Mouse (Mus musculus) retina, postnatal 7 days (tissue): ENCODE data around the gene Ap2s1.
"Not testable (repeated sequence)": the region's sequence is repeated elsewhere in the genome, so short reads cannot be mapped to it uniquely, and the experiment has no call there.

Experiments used
- DNase-seq: peaks from one replicate; pipeline ENCODE4 v3.0.0-alpha.2; 2012; ENCODE audit warnings: low read depth, low spot score

The Ap2s1 gene

GRCm38 (mm10) chr7:16738073-16738696, at the start of gene Ap2s1:
Ap2s1 (plus strand) TSS chr7:16738410.
- DNase-seq = peak; percentile 96

GRCm38 (mm10) chr7:16689196-16689595, 49.0 kb upstream of the Ap2s1 start:
- DNase-seq = no peak

- DNase-seq = no peak
Observed at GRCm38 (mm10) chr7:16695025-16695424, 43.2 kb upstream of the Ap2s1 start.

GRCm38 (mm10) chr7:16699042-16699441, 39.2 kb upstream of the Ap2s1 start:
- DNase-seq = no peak

- DNase-seq = no peak
Observed at GRCm38 (mm10) chr7:16700583-16700982, 37.6 kb upstream of the Ap2s1 start.

- no peak for DNase-seq
Observed at GRCm38 (mm10) chr7:16706385-16706784, 31.8 kb upstream of the Ap2s1 start.

- no peak for DNase-seq
Observed at GRCm38 (mm10) chr7:16708244-16708643, 30.0 kb upstream of the Ap2s1 start.

GRCm38 (mm10) chr7:16710604-16711003, 27.6 kb upstream of the Ap2s1 start:
- no peak for DNase-seq

- no peak for DNase-seq
Observed at GRCm38 (mm10) chr7:16712633-16713415, 25.4 kb upstream of the Ap2s1 start.

- DNase-seq = not testable (repeated sequence)
Observed at GRCm38 (mm10) chr7:16716456-16717152, 21.6 kb upstream of the Ap2s1 start.

GRCm38 (mm10) chr7:16721629-16722028, 16.6 kb upstream of the Ap2s1 start, which contains the start of gene Ceacam9:
Ceacam9 (plus strand) TSS chr7:16721929.
- DNase-seq = no peak

- not testable (repeated sequence) for DNase-seq
Observed at GRCm38 (mm10) chr7:16722490-16722889, 15.7 kb upstream of the Ap2s1 start.

- DNase-seq = peak; percentile 78
Observed at GRCm38 (mm10) chr7:16728596-16729348, 9.4 kb upstream of the Ap2s1 start.

GRCm38 (mm10) chr7:16729563-16729962, 8.6 kb upstream of the Ap2s1 start:
- DNase-seq = not testable (repeated sequence)

- no peak for DNase-seq
Observed at GRCm38 (mm10) chr7:16730791-16731190, 7.4 kb upstream of the Ap2s1 start.

GRCm38 (mm10) chr7:16731893-16732422, 6.3 kb upstream of the Ap2s1 start:
- DNase-seq = no peak

GRCm38 (mm10) chr7:16737606-16738072, 571 bp upstream of the Ap2s1 start:
- DNase-seq = no peak

- no peak for DNase-seq
Observed at GRCm38 (mm10) chr7:16739056-16739604, 920 bp downstream of the Ap2s1 start.

GRCm38 (mm10) chr7:16745373-16745772, 7.2 kb downstream of the Ap2s1 start:
- DNase-seq = no peak

GRCm38 (mm10) chr7:16746093-16746492, 7.9 kb downstream of the Ap2s1 start:
- peak; percentile 58 for DNase-seq

GRCm38 (mm10) chr7:16747656-16748055, 9.4 kb downstream of the Ap2s1 start:
- DNase-seq = no peak
